Mouse (Mus musculus) spleen, adult 2 months (tissue): Measurements from ENCODE around the gene Plg.

ENCODE experiments used
- CTCF ChIP-seq: fragments of 200-500 bp; IDR thresholded peaks from 2 replicates; pipeline ENCODE4 v1.5.1; 2011; ENCODE audit warnings: mild to moderate bottlenecking, inconsistent platforms; ENCODE audit not compliant: insufficient read depth, insufficient read length, insufficient replicate concordance; ENCODE audit errors: extremely low read depth
- POLR2A ChIP-seq: fragments of 200-500 bp; IDR thresholded peaks from 2 replicates; pipeline ENCODE4 v1.6.1; 2011; ENCODE audit warnings: low read depth, low read length, inconsistent platforms

DNA sequence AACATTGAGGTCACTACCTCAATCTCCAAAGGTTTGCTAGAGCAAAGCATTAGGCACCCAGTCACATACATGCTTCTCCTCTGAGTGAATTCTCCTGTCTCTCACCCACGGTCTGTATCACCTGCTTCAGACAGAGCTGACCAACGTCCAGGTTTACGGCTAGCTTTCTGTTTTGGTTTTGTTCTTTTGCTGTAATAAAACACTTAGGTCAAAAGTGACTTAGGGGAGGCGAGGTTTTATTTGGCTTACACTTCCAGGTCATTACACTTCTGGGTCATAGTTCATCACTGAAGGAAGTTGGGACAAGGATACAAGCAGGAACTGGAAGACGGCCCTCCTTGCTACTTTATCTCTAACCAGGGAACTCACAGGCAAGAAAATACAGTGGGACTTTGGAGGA lies 9.0 kb upstream of the Plg start:
- no peak for TF ChIP-seq CTCF
- TF ChIP-seq POLR2A: no peak
